Mouse (Mus musculus) right cerebral cortex, postnatal 36 days (tissue): ENCODE measurements around the gene Rgp1.
"Not testable (repeated sequence)": the region's sequence is repeated elsewhere in the genome, so short reads cannot be mapped to it uniquely, and the experiment has no call there.

ENCODE experiments used
- DNase-seq, 2 experiments: peaks; one replicate each; pipeline ENCODE4 v3.0.0; 2022; ENCODE audit warnings: low spot score in 2 of 2, mixed read lengths in 1 of 2

The Rgp1 gene

DNA sequence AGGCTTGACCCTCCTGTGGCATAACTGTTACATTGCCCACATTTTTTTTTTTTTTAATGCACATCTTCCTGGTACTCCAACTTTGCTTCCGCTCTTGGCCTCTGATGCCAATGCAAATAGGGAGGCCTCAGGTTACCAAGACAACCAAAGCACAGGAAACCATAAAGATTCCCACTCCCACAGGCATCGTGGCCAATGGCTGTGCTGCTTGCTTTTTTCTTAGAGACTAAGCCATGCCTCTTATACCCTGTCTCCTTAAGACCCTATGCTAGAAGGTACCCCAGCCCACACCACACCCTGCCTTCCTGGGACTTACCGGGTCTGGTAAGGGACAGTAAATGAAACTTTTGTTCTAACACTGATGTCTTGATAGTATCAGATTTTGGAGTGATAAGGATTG lies 14.9 kb downstream of the Rgp1 start:
- no peak for DNase-seq

- not testable (repeated sequence) for DNase-seq
Observed at GRCm38 (mm10) chr4:43596597-43596996, 18.1 kb downstream of the Rgp1 start.

- DNase-seq: no peak
Observed at GRCm38 (mm10) chr4:43598200-43598599, 19.7 kb downstream of the Rgp1 start.

GRCm38 (mm10) chr4:43598650-43599380 lies 20.3 kb downstream of the Rgp1 start:
- DNase-seq: no peak

GRCm38 (mm10) chr4:43600195-43600934 lies 21.9 kb downstream of the Rgp1 start:
- no peak for DNase-seq

DNA sequence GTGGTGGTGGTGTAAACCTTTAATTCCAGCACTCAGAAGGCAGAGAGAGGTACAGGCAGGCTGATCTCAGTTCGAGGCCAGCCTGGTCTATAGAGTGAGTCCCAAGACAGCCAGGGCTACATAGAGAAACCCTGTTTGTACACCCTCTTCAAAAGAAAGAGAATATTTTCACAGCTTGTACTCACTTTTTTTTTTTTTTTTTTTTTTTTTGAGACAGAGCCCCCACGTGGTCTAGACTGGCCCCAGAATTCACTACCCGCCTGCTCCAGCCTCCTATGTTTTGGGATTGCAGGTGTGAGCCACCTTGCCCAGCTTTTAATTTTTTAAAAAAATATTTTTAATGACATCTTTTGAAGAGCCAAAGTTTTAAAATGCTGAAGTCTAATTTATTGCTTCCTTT lies 25.6 kb downstream of the Rgp1 start:
- no peak for DNase-seq

DNA sequence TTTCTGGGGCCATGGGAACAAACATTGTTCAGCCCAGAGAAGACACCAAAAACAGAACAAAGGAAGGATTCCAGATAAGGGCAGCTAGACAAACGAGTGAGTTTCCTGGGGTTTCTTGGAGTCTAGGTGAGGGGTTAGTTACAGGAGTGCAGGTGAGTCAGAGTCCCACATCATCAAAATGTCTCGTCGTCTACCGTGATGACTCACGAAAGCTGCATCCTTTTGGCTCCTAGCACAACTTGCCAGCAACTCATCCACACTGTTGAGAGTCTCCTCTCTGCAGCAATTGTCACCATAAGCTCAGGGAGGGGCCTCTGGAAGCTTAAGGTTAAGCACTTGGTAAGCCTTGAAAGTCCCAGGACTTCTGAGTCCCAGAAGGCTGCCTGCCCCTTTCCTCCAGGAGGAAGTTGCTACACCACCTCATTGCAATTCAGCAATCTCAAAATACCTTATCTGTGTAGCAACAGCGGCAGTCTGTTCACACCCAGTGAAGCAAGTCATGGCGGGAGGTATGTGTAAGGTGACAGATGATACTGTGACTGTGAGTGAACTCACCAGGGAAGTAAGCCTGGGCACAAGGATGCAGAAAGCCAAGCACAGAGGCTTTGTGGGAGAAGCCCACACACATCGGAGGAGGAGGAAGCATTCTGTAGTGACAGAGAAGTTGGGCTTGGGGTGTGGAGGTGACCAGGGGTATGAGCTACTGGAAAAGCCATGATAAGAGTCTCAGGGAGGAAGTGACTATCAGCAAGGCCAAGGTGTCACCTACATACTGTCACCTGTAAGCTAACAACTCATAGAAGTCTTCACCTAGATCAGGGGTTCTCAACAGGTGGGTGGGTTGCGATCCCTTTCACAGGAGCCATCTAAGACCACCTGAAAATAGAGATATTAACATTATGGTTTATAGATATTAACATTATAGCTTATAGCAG lies 26.5 kb downstream of the Rgp1 start:
- no peak for DNase-seq

DNA sequence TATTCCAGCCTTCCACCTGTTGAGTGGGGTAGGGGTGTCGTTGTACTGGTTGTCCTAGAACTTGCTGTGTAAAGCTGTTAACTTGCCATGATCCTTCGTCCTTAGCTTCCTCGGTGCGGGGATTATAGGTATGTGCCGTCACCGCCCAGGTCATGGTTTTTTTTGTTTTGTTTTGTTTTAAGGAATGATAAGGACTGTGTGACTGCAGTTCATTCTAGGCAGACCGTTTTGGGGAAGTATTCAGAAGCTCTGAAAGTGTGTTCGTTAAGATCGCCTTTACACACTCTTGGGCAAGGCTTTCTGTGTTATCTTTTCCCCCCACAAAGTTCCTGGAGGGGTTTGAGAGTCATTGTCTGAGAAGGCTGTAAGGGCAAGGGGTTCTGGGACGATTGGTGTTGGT lies 34.0 kb downstream of the Rgp1 start:
- no peak for DNase-seq

DNA sequence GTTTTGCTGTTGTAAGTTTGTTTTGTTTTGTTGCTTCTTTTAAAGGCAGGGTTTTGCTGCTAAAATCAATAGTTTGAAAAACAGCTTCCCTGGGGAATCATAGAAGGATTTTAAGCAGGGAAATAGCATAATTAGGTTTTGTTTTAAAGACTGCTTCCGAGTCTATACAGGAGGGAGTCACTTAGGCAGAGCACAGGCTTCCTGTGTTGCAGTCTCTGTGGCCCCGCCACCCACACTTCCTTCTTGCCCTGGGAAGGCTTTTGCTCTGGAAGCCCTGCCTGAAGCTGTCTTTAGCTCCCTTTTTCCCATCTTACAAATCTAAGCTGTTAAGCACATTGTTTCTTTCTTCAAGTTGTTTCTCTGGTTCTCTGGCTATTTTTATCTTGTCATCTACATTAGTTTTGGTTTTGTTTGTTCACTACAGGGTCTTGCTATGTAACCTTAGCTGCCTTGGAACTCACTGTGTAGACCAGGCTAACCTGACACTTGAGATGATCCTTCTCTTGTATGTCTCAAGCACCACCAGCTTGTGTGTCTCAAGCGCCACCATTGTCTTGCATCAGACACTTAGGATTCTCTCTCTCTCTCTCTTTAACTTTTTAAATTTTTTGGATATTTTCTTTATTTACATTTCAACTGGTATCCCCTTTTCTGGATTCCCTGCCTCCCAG lies 34.7 kb downstream of the Rgp1 start:
- DNase-seq: no peak

GRCm38 (mm10) chr4:43620146-43620778 lies 41.7 kb downstream of the Rgp1 start:
- no peak for DNase-seq

DNA sequence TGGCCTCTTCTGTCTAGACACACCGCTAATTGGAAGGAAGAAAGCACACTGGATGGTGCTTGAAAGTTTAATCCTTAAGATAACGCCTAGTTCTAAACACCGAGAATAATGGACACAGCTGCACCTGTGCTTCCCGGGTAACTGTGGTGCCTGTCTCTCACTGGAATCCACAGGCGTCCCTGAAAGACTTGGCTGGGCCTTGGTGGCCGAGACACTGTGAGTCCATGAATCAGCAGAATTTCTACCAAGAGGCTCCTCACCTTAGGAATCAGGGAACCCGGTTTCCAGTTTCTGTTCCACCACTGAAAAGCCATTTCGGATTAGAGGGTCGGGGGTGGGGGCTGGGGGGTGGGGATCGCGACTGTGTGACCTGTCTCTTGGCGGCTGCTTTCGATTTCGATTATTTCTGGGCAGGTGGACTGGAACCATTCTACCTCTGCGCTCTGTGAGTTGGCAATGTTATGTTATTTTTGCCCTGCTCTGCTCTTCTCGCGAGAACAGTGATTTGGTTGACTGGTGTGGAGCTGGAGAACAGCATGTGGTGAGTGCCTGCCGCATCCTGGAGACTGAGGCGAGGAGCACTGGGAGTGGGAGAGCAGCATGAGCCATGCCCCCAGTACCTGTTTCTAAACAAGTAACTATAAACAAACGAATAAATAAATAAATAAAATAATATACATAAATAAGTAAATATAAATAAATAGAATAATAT lies 50.7 kb downstream of the Rgp1 start:
- DNase-seq: no peak

GRCm38 (mm10) chr4:43630030-43630581 lies 51.6 kb downstream of the Rgp1 start:
- peak; percentile 70 to 86 for DNase-seq

- no peak for DNase-seq
Observed at GRCm38 (mm10) chr4:43630671-43631045, 52.1 kb downstream of the Rgp1 start.

GRCm38 (mm10) chr4:43631046-43631955 lies 52.8 kb downstream of the Rgp1 start, which contains the start of gene Npr2:
Npr2 (plus strand) TSS chr4:43631935.
- DNase-seq: no peak

GRCm38 (mm10) chr4:43631956-43632920 lies 53.7 kb downstream of the Rgp1 start:
- DNase-seq: no peak

DNA sequence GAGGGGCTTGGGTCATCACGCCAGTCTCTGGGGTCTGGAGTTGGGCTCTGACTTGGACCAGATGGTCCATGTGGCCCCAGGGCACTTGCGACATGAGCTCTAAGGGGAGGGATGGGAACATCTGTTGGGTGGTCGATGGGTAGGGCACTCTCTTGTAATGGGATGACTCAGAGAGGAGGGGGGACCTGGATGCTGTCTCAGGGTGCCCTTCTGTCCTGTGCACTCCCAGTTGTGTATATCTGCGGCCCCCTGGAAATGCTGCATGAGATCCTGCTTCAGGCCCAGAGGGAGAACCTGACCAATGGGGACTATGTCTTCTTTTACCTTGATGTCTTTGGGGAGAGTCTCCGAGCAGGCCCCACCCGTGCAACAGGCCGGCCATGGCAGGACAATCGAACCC lies 54.8 kb downstream of the Rgp1 start:
- no peak for DNase-seq

- no peak for DNase-seq
Observed at GRCm38 (mm10) chr4:43633736-43634135, 55.2 kb downstream of the Rgp1 start.
